Mouse (Mus musculus): Measurements from ENCODE around the gene Pla2g4c. TPM values are rescaled to one million over a fixed set of nuclear protein-coding genes. Genes with fewer than 3 reads are reported as not detected.

Gene Pla2g4c
- polyA plus RNA-seq, 1 experiment from 2014 or later: 1.0 TPM

DNA sequence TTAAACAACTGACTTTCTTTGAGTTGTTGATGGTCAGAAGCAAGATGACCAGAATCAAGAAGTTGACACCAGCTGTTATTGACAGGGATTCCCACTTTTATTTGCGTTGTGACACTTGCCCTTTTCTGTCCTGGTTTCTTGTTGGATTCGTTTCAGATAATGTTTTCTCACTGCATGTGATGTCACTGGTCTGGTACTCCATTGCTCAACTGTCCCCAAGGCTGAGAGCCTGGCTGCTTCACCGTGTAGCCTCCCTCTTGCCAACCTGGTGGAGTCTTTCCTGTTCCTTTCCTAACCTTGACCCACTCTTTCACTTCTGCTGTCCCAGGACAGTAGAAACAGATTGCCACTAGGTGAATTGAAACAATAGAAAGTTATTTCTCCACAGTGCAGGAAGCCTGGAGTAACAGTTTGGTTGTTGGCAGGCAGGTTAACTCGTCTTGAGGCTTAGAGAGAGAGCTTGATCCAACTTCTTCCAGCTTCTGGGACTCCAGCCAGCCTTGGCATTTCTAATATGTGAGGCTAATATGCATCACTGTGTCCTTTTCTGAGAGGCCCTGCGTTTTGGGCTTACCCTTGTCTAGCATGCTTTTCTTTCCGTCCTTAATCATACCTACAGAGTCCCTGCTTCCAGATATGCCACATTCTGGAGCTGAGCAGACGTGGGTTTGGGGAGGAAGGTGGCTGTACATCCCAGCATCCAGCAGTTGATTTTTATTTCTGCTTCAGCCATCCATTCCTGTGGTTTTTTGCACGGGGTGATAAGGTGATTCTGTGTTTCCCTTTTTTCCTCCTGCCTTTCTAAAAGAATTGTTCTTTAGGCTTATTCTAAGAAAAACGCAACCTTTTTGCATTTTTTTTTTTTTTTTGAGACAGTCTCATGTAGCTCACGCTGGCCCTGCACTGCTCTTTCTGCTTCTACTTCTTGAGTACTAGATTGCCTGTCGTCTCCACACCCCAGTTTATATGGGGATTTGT is 30.3 kb upstream of the Pla2g4c start:
- no peak overlapping the region for H3K4me3 ChIP-seq (ENCODE audit: low read depth, low read length)
- no peak for DNase-seq (ENCODE audit: low spot score)
- H3K4me2 ChIP-seq (ENCODE audit: low read length): no peak overlapping the region
- no peak overlapping the region for H3K27ac ChIP-seq (ENCODE audit: low read depth)
- no peak overlapping the region for H3K9ac ChIP-seq (ENCODE audit: low read length)
- WGBS: 90% methylated on average over 11 of the region's 11 CpGs
- H3K9me3 ChIP-seq (ENCODE audit: control insufficient read depth, low read length): no peaks in the 10 kb centered on the region
- no peak for ATAC-seq (replicated peaks; ENCODE audit: low FRiP score, low TSS enrichment, low read depth)
- H3K36me3 ChIP-seq (ENCODE audit: control insufficient read depth, insufficient read depth, low read length): peaks cover 96% of the 10 kb centered on the region
- H3K4me1 ChIP-seq (replicated peaks; ENCODE audit: control insufficient read depth, insufficient read depth, low read length): no peaks in the 10 kb centered on the region
- H3K27me3 ChIP-seq (replicated peaks; ENCODE audit: control insufficient read depth, insufficient read depth, low read length): no peaks in the 10 kb centered on the region

- Histone ChIP-seq H3K9ac (ENCODE audit: low read length) (no peak overlapping the region), H3K9me3 (ENCODE audit: control insufficient read depth, low read length) (no peaks in the 10 kb centered on the region), H3K27me3 (replicated peaks; ENCODE audit: control insufficient read depth, insufficient read depth, low read length) (no peaks in the 10 kb centered on the region), H3K4me3 (ENCODE audit: low read depth, low read length) (no peak overlapping the region), H3K4me2 (ENCODE audit: low read length) (no peak overlapping the region), H3K27ac (ENCODE audit: low read depth) (no peak overlapping the region), H3K4me1 (replicated peaks; ENCODE audit: control insufficient read depth, insufficient read depth, low read length) (no peaks in the 10 kb centered on the region), H3K36me3 (ENCODE audit: control insufficient read depth, insufficient read depth, low read length) (peaks cover 98% of the 10 kb centered on the region)
- ATAC-seq (replicated peaks; ENCODE audit: low FRiP score, low TSS enrichment, low read depth) (no peak), DNase-seq (ENCODE audit: low spot score) (no peak)
- 97% methylated on average over 7 of the region's 7 CpGs for WGBS
These were observed 29.2 kb upstream of the Pla2g4c start for GRCm38 (mm10) chr7:13295256-13295655.

- Histone ChIP-seq H3K9me3 (ENCODE audit: control insufficient read depth, low read length) (no peaks in the 10 kb centered on the region), H3K36me3 (ENCODE audit: control insufficient read depth, insufficient read depth, low read length) (peaks cover 98% of the 10 kb centered on the region), H3K9ac (ENCODE audit: low read length) (no peak overlapping the region), H3K4me3 (ENCODE audit: low read depth, low read length) (no peak overlapping the region), H3K27ac (ENCODE audit: low read depth) (no peak overlapping the region), H3K4me1 (replicated peaks; ENCODE audit: control insufficient read depth, insufficient read depth, low read length) (no peaks in the 10 kb centered on the region), H3K4me2 (ENCODE audit: low read length) (no peak overlapping the region), H3K27me3 (replicated peaks; ENCODE audit: control insufficient read depth, insufficient read depth, low read length) (no peaks in the 10 kb centered on the region)
- WGBS: 91% methylated on average over 1 of the region's 1 CpGs
- DNase-seq (ENCODE audit: low spot score) (no peak), ATAC-seq (replicated peaks; ENCODE audit: low FRiP score, low TSS enrichment, low read depth) (no peak)
These were observed 26.8 kb upstream of the Pla2g4c start for GRCm38 (mm10) chr7:13297636-13298035.

DNA sequence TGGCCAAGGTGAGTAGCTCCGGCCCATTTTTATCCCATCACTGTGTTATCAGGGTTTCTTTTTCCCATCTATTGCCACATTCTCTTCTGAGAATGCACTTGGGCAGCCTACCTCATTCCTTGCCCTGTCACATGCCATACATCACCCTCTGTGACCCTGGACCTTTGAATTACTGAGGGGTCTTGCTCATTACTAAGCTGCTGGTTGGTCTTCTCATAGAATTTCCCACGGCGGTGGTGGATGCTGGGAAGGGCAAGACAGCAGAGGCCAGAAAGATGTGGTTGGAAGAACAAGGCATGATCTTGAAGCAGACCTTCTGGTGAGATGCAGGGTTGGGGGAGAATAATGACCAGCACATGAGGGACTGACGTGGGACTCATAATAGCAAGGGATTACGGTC is 25.6 kb upstream of the Pla2g4c start:
- Histone ChIP-seq H3K27ac (ENCODE audit: low read depth) (no peak overlapping the region), H3K27me3 (replicated peaks; ENCODE audit: control insufficient read depth, insufficient read depth, low read length) (no peaks in the 10 kb centered on the region), H3K4me1 (replicated peaks; ENCODE audit: control insufficient read depth, insufficient read depth, low read length) (no peaks in the 10 kb centered on the region), H3K4me2 (ENCODE audit: low read length) (no peak overlapping the region), H3K36me3 (ENCODE audit: control insufficient read depth, insufficient read depth, low read length) (peaks cover 98% of the 10 kb centered on the region), H3K4me3 (ENCODE audit: low read depth, low read length) (no peak overlapping the region), H3K9me3 (ENCODE audit: control insufficient read depth, low read length) (no peaks in the 10 kb centered on the region), H3K9ac (ENCODE audit: low read length) (no peak overlapping the region)
- DNase-seq (ENCODE audit: low spot score) (no peak), ATAC-seq (replicated peaks; ENCODE audit: low FRiP score, low TSS enrichment, low read depth) (no peak)
- 90% methylated on average over 5 of the region's 5 CpGs for WGBS

DNA sequence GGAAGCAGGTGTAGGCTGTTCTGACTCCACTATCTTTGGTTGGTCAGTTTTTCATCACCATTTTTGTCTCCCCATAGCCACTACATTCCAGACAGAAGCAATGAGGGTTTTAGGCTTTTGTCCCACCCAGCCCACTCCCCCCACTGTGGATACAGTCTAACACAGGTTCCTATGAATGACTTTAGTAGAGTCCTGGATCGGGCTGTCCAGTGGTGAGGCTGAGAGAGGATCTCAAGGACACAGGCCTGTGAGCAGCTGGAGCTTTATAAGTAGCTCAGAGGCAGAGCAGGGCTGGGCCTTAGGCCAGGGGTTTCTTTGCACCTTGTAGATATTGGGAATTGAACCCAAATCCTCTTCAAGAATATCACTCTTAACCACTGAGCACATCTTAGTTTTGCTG is 22.8 kb upstream of the Pla2g4c start:
- no peak for DNase-seq (ENCODE audit: low spot score)
- H3K4me2 ChIP-seq (ENCODE audit: low read length): no peak overlapping the region
- H3K27me3 ChIP-seq (replicated peaks; ENCODE audit: control insufficient read depth, insufficient read depth, low read length): no peaks in the 10 kb centered on the region
- H3K4me3 ChIP-seq (ENCODE audit: low read depth, low read length): no peak overlapping the region
- no peak overlapping the region for H3K9ac ChIP-seq (ENCODE audit: low read length)
- ATAC-seq (replicated peaks; ENCODE audit: low FRiP score, low TSS enrichment, low read depth): no peak
- WGBS: 88% methylated on average over 1 of the region's 1 CpGs
- no peaks in the 10 kb centered on the region for H3K9me3 ChIP-seq (ENCODE audit: control insufficient read depth, low read length)
- no peak overlapping the region for H3K27ac ChIP-seq (ENCODE audit: low read depth)
- no peaks in the 10 kb centered on the region for H3K4me1 ChIP-seq (replicated peaks; ENCODE audit: control insufficient read depth, insufficient read depth, low read length)
- H3K36me3 ChIP-seq (ENCODE audit: control insufficient read depth, insufficient read depth, low read length): peaks cover 97% of the 10 kb centered on the region

- 81% methylated on average over 2 of the region's 2 CpGs for WGBS
- Histone ChIP-seq H3K27ac (ENCODE audit: low read depth) (no peak overlapping the region), H3K27me3 (replicated peaks; ENCODE audit: control insufficient read depth, insufficient read depth, low read length) (no peaks in the 10 kb centered on the region), H3K4me1 (replicated peaks; ENCODE audit: control insufficient read depth, insufficient read depth, low read length) (no peaks in the 10 kb centered on the region), H3K4me3 (ENCODE audit: low read depth, low read length) (no peak overlapping the region), H3K36me3 (ENCODE audit: control insufficient read depth, insufficient read depth, low read length) (peaks cover 97% of the 10 kb centered on the region), H3K9ac (ENCODE audit: low read length) (no peak overlapping the region), H3K9me3 (ENCODE audit: control insufficient read depth, low read length) (no peaks in the 10 kb centered on the region), H3K4me2 (ENCODE audit: low read length) (no peak overlapping the region)
- ATAC-seq (replicated peaks; ENCODE audit: low FRiP score, low TSS enrichment, low read depth) (no peak), DNase-seq (ENCODE audit: low spot score) (no peak)
These were observed 21.7 kb upstream of the Pla2g4c start for GRCm38 (mm10) chr7:13302780-13303179.

- Histone ChIP-seq H3K4me3 (ENCODE audit: low read depth, low read length) (no peak overlapping the region), H3K36me3 (ENCODE audit: control insufficient read depth, insufficient read depth, low read length) (peaks cover 99% of the 10 kb centered on the region), H3K27me3 (replicated peaks; ENCODE audit: control insufficient read depth, insufficient read depth, low read length) (no peaks in the 10 kb centered on the region), H3K4me2 (ENCODE audit: low read length) (no peak overlapping the region), H3K27ac (ENCODE audit: low read depth) (no peak overlapping the region), H3K9ac (ENCODE audit: low read length) (no peak overlapping the region), H3K9me3 (ENCODE audit: control insufficient read depth, low read length) (no peaks in the 10 kb centered on the region), H3K4me1 (replicated peaks; ENCODE audit: control insufficient read depth, insufficient read depth, low read length) (no peaks in the 10 kb centered on the region)
- no peak for DNase-seq (ENCODE audit: low spot score)
- no peak for ATAC-seq (replicated peaks; ENCODE audit: low FRiP score, low TSS enrichment, low read depth)
These were observed 21.1 kb upstream of the Pla2g4c start for GRCm38 (mm10) chr7:13303372-13303771.

- Histone ChIP-seq H3K4me2 (ENCODE audit: low read length) (no peak overlapping the region), H3K27me3 (replicated peaks; ENCODE audit: control insufficient read depth, insufficient read depth, low read length) (no peaks in the 10 kb centered on the region), H3K36me3 (ENCODE audit: control insufficient read depth, insufficient read depth, low read length) (peaks cover 83% of the 10 kb centered on the region), H3K9ac (ENCODE audit: low read length) (no peak overlapping the region), H3K9me3 (ENCODE audit: control insufficient read depth, low read length) (no peaks in the 10 kb centered on the region), H3K4me1 (replicated peaks; ENCODE audit: control insufficient read depth, insufficient read depth, low read length) (no peaks in the 10 kb centered on the region), H3K4me3 (ENCODE audit: low read depth, low read length) (no peak overlapping the region), H3K27ac (ENCODE audit: low read depth) (no peak overlapping the region)
- ATAC-seq (replicated peaks; ENCODE audit: low FRiP score, low TSS enrichment, low read depth) (no peak), DNase-seq (ENCODE audit: low spot score) (no peak)
- WGBS: 92% methylated on average over 2 of the region's 2 CpGs
These were observed 15.0 kb upstream of the Pla2g4c start for GRCm38 (mm10) chr7:13309407-13309806.

Data from intestine, embryonic 14.5 days (tissue).